Mouse (Mus musculus): ENCODE data around the gene Zfand4.
"Not testable (repeated sequence)": the region's sequence is repeated elsewhere in the genome, so short reads cannot be mapped to it uniquely, and the experiment has no call there.

GRCm38 (mm10) chr6:116234821-116235220 lies 29.2 kb upstream of the Zfand4 start:
- TF ChIP-seq CTCF (IDR thresholded peaks at IDR 0.05; ENCODE audit: insufficient read depth, low read length); POLR2A (IDR thresholded peaks at IDR 0.05; ENCODE audit: borderline replicate concordance, extremely low read depth, low read depth, low read length): not testable (repeated sequence)

Data from lung, adult 2 months (tissue).